ENCODE assay signal across 10 mouse cellular contexts in genomic region chr16:93797021-93797840, GRCm38 (mm10). TPM values are rescaled to one million over a fixed set of nuclear protein-coding genes. Genes with fewer than 3 reads are reported as not detected.
DNase-seq lines count a peak whose midpoint lies in the region; ATAC-seq and TF ChIP-seq lines count a peak whose summit lies in the region.
"Had no signal": no experiment of that assay in that cellular context is flagged by ENCODE, and none has a peak within 500 bp of the region (broad histone marks: within the 10 kb centered on the region; RNA-seq: fewer than 3 reads in every experiment).

No protein-coding gene starts in this region.

- intact Hi-C loops in heart, adult 2 months (cut with DNase I) = no loop called here
- intact Hi-C loops in heart, postnatal 10 days (cut with DNase I) = no loop called here

- peaks cover 6% of the 10 kb centered on the region; the same call in 1 of the 2 replicates for H3K27me3 ChIP-seq in heart, embryonic 10.5 days (ENCODE audit: insufficient read depth, poor library complexity, severe bottlenecking)
- no peaks in the 10 kb centered on the region for H3K27me3 ChIP-seq in heart, adult 2 months (ENCODE audit: control insufficient read depth, insufficient read depth, low read length)
- H3K27me3 ChIP-seq: hindbrain, embryonic 12.5 days had no signal

- no peaks in the 10 kb centered on the region for H3K9me3 ChIP-seq in heart, embryonic 10.5 days
- H3K9me3 ChIP-seq: hindbrain, embryonic 12.5 days had no signal

- DNase-seq in heart, embryonic 10.5 days (ENCODE audit: low spot score) = no peak
- DNase-seq in heart, adult 2 months = no peak
- peak; percentile 44 to 56 for DNase-seq in right cerebral cortex, postnatal 10 days (ENCODE audit: low spot score in 2 of 2)
- no peak for DNase-seq in right cerebral cortex, postnatal 25 days
- peak; percentile 52 for DNase-seq in heart, postnatal 10 days
- no peak for DNase-seq in adrenal gland, adult 18-20 months (ENCODE audit: low spot score in 2 of 2)
- DNase-seq in ovary, postnatal 36 days (ENCODE audit: low spot score) = no peak
- DNase-seq: adrenal gland, postnatal 36 days had no signal

- no peak overlapping the region for H3K9ac ChIP-seq in heart, adult 2 months (ENCODE audit: low read depth, low read length)
- H3K9ac ChIP-seq: hindbrain, embryonic 12.5 days had no signal

- no peaks in the 10 kb centered on the region for H3K79me2 ChIP-seq in heart, adult 2 months (replicated peaks; ENCODE audit: control insufficient read depth, insufficient read depth, low read length)

- H3K4me3 ChIP-seq in heart, embryonic 10.5 days = no peak overlapping the region
- H3K4me3 ChIP-seq in heart, adult 2 months = no peak overlapping the region
- H3K4me3 ChIP-seq: hindbrain, embryonic 12.5 days had no signal

- ATAC-seq in granulocyte monocyte progenitor cell, adult 5-6 weeks (replicated peaks; ENCODE audit: poor library complexity, severe bottlenecking) = no peak

- no peaks in the 10 kb centered on the region for H3K36me3 ChIP-seq in heart, embryonic 10.5 days
- no peaks in the 10 kb centered on the region for H3K36me3 ChIP-seq in heart, adult 2 months (ENCODE audit: control insufficient read depth, insufficient read depth, low read length)

- no peak for TF ChIP-seq POLR2A in heart, adult 2 months (IDR thresholded peaks at IDR 0.05; ENCODE audit: insufficient read depth, low read depth, low read length)

- no peak for TF ChIP-seq EP300 in heart, adult 2 months (IDR thresholded peaks at IDR 0.05; ENCODE audit: insufficient read depth, low read depth, low read length)

- TF ChIP-seq CTCF in heart, adult 2 months (IDR thresholded peaks at IDR 0.05) = no peak

- H3K4me1 ChIP-seq in heart, embryonic 10.5 days = peaks cover 33% of the 10 kb centered on the region
- 0 out of 2 replicates have a peak, but pooled peaks cover 3% of the 10 kb centered on the region for H3K4me1 ChIP-seq in heart, adult 2 months (ENCODE audit: control insufficient read depth, insufficient read depth, low read length)
- H3K4me1 ChIP-seq: hindbrain, embryonic 12.5 days had no signal

- 83% methylated on average over 12 of the region's 12 CpGs for WGBS in heart, embryonic 10.5 days
- 63% methylated on average over 12 of the region's 12 CpGs for WGBS in heart, adult 2 months

- 0 out of 2 replicates have a peak overlapping the region, but pooled peaks have one; percentile 6 for H3K27ac ChIP-seq in heart, embryonic 10.5 days
- no peak overlapping the region for H3K27ac ChIP-seq in heart, adult 2 months
- H3K27ac ChIP-seq: hindbrain, embryonic 12.5 days had no signal

RNA-seq across cellular contexts. Expression of gene Morc3, which starts 34.7 kb away (rescaled TPM):
- polyA plus RNA-seq in heart, embryonic 10.5 days (2016; fragmentation: Nextera tagmentation; extraction: Ambion mirVana) = 24.7 and 28.1 TPM in 2 replicates
- 10 to 100 TPM; 15.3 to 17.3 TPM for total RNA-seq in heart, adult 2 months (2021)
- 4.8 and 11.7 TPM in 2 replicates for polyA plus RNA-seq in heart, adult 2 months (2012; rRNA removed)
- 10 to 100 TPM; 21.0 to 29.1 TPM for total RNA-seq in heart, postnatal 10 days (2021)
- 74.0 and 110 TPM in 2 replicates for total RNA-seq in granulocyte monocyte progenitor cell, adult 5-6 weeks (2014; fragmentation: Nextera tagmentation)
- 172 and 330 TPM in 2 replicates for total RNA-seq in granulocyte monocyte progenitor cell, adult 5-6 weeks (2017)
- total RNA-seq in adrenal gland, adult 18-20 months (2021) = 10 to 100 TPM; 25.1 to 30.3 TPM

Comparison
In these comparisons a context has a peak if more than half of its experiments do, and no peak if none do; other contexts are left out.
1. DNase-seq: peak in right cerebral cortex, postnatal 10 days (2 of 2) and heart, postnatal 10 days (2 of 2); none in heart, embryonic 10.5 days (single experiment), heart, adult 2 months (0 of 2), right cerebral cortex, postnatal 25 days (single experiment), adrenal gland, adult 18-20 months (0 of 2) and ovary, postnatal 36 days (single experiment).